Mouse (Mus musculus) lung, adult 2 months (tissue): ENCODE measurements at regions not wholly inside any gene's neighbourhood (a gene's known extent, or its start where the extent isn't known, plus 50 kb on each side); places are given as distances from the start of the nearest gene placed in this dataset.

Experiments
- DNase-seq: peaks from one replicate; pipeline ENCODE4 v3.0.0; 2022
- H3K4me1 ChIP-seq: fragments of 200-500 bp; 2 replicates; pipeline ENCODE4 v1.6.1; 2011; ENCODE audit warnings: low read length; ENCODE audit not compliant: control insufficient read depth, insufficient read depth
- H3K4me3 ChIP-seq: fragments of 200-500 bp; replicated peaks from 2 replicates; pipeline ENCODE3; 2011; ENCODE audit warnings: low read depth, mild to moderate bottlenecking, control low read depth, low read length; ENCODE audit errors: extremely low read depth
- CTCF ChIP-seq: fragments of 200-500 bp; IDR thresholded peaks from 2 replicates; pipeline ENCODE4 v1.5.1; 2011; ENCODE audit warnings: mild to moderate bottlenecking, low read length, control low read depth; ENCODE audit not compliant: insufficient read depth
- POLR2A ChIP-seq: fragments of 200-500 bp; IDR thresholded peaks from 2 replicates; pipeline ENCODE4 v1.6.1; 2011; ENCODE audit warnings: low read depth, mild to moderate bottlenecking, control low read depth, low read length, borderline replicate concordance; ENCODE audit errors: extremely low read depth
- WGBS: fragments of 180-500 bp; shearing (Covaris S2); methylation state at CpG from one replicate; pipeline ENCODE4 v1.1.7; 2018; 5-methylcytosine and 5-hydroxymethylcytosine counted together

DNA sequence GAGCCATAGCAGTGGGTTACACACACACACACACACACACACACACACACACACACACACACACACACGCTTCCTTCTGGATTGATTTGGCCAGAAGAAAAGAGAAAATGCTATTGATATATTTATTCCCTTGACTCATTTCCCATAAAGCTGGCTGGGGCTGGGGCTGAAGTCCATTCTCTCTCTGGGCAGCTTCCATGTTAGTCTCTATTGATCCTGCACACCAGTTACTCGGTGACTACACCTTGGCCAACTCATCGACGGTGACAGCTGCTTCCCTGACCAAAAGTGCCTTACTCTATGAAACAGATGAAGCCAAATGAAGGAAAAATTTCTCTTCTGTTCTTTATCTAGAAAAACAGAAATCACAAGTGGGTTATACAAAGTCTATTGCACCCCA lies 82.1 kb downstream of the Snx18 start:
- WGBS: 80% methylated on average over 4 of the region's 4 CpGs
- Histone ChIP-seq H3K4me3 (no peak overlapping the region), H3K4me1 (no peaks in the 10 kb centered on the region)
- no peak for DNase-seq
- no peak for TF ChIP-seq POLR2A
- no peak for TF ChIP-seq CTCF

DNA sequence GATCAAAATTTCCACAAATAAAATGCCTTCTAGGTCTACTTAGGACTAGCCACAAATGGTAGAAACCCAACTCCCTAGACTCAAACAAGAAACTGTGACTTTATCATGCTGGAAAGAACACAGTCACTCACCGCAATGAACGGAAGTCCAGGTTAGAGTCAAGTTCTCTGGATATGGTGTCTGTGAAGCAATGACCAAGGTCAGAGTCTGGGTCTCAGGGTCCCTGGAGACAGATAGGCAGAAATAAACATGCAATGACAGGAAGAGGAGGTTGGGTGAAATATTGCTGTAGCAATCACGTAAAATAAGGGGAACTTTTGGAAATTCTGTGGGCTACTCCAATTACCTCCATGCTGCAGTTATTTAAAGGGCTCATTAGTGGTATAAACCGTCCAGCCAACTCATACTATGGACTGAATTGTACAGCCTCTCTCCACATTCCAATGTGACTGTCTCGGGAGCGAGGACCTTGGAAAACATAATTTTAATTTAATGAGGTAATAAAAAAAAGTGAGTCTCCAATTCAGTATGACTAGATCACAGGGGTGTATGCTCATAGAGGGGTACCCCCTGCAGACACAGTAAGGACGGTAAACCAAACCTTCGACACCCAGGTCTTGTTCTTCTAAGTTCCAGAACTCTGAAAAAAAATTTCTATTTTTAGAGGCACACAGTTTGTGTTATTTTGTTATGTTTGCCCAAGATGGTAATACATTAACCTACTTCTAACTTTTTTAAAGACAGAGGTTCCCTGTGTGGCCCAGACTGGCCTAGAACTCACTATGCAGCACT lies 83.5 kb downstream of the Snx18 start:
- no peaks in the 10 kb centered on the region for H3K4me1 ChIP-seq
- H3K4me3 ChIP-seq: no peak overlapping the region
- no peak for DNase-seq
- WGBS: 85% methylated on average over 8 of the region's 8 CpGs
- TF ChIP-seq CTCF (no peak), POLR2A (no peak)

DNA sequence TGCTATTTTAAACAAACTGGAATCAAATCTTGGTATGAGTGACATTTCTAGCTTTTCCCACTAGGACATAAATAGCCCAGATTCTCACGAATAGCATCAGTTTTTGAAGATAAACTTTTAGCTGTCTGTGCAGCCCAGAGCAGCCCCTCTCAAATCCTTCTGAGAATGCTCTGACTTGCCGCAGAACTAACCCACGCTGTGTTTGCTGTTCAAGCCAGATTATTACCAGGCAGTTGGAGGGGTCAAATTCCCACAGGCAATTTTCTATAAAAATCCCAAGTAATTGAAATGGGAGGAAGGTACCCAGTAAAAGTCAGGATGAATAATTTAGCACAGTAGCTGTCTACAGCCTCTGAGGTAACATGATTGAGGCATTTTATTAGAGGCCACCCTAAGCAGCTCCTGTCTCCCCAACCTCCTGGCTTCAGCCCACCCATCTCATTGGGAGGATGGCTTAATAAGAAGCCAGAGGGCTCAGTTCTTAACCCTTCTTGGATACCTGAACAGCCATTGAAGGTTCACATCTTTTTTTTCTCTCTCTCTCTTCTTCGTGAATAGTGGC lies 84.4 kb downstream of the Snx18 start:
- TF ChIP-seq CTCF: no peak
- no peak for TF ChIP-seq POLR2A
- WGBS: 72% methylated on average over 4 of the region's 4 CpGs
- Histone ChIP-seq H3K4me1 (no peaks in the 10 kb centered on the region), H3K4me3 (no peak overlapping the region)
- no peak for DNase-seq

DNA sequence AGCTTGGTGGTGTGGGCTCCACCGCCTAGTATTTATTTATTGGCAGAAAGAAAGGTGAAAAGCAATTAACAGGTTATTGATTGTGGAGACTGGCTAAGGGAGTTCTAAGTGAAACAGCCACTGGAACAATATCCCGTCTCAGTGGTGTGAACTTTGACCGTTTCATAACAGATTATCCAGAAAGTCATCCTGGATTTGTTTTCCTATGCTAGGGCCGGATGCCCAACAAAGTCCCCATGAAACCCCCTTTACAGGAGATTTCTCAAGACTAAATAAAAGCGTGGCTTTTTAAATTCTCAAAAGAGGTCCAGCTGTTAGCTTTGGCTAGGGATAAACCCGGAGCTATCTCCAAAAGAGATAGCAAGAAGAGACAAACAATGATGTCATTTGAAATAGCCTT lies 91.4 kb downstream of the Snx18 start:
- Histone ChIP-seq H3K4me3 (no peak overlapping the region), H3K4me1 (no peaks in the 10 kb centered on the region)
- TF ChIP-seq POLR2A (no peak), CTCF (no peak)
- DNase-seq: no peak
- 76% methylated on average over 6 of the region's 6 CpGs for WGBS

DNA sequence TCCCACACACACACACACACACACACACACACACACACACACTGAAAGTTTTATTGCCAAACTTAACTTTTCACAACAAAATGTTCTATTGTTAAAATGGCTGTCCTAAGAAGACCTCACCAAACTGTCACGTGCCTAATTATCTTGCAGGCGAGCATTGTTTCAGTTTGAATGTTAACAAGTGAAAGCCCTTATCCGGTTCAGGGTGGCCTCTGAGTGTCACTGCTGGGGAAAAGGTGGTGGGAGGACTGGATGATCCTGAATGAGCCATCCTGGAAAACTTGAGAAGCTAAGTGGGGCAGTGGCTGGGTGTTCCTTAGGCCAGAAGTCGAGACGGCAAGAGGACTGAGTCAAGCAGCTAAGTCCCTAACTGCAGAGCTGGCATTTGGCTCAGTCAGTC lies 94.9 kb downstream of the Snx18 start:
- TF ChIP-seq POLR2A: no peak
- TF ChIP-seq CTCF: no peak
- H3K4me3 ChIP-seq: no peak overlapping the region
- no peaks in the 10 kb centered on the region for H3K4me1 ChIP-seq
- no peak for DNase-seq
- 57% methylated on average over 5 of the region's 5 CpGs for WGBS

DNA sequence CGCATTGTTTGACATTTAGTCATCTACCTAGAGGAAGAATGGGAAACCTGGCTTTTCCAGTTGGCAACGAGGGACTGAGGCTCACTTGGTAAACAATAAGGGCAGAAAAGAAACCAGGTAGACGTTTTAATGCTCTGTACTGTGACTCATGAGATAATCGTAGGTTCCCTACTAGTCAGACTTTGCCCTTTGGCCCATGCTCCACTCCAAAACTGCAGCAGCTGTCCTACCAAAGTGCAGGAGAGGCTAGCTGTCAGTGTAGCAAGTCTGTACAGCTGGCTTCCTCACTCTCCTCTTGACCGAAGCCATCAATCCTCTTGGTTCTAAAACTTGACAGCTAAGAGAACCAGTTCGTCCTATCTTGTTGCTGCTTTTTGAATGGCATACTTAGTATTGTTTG lies 100.2 kb downstream of the Snx18 start:
- H3K4me3 ChIP-seq: no peak overlapping the region
- H3K4me1 ChIP-seq: no peaks in the 10 kb centered on the region; the same call in 1 of the 2 replicates
- DNase-seq: no peak
- TF ChIP-seq POLR2A: no peak
- no peak for TF ChIP-seq CTCF
- 70% methylated on average over 6 of the region's 6 CpGs for WGBS

DNA sequence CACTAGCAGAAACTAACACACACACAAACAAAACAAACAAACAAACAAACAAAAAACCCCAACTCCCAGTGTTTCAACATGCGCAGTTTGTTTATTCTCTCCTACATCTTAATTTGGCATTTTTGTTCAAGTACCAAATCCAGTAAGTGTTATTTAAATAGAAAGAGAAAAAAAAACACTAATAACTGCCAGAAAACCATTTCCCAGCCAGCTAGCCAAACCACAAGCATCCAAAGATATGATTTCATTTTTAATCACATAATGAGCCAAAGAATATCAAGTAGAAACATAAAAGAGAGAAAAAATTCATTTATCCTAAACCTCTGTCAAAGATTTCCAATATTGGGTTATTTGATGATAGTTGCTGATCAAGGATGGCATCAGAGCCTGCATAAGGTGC lies 102.3 kb downstream of the Snx18 start:
- H3K4me3 ChIP-seq: no peak overlapping the region
- H3K4me1 ChIP-seq: no peaks in the 10 kb centered on the region; the same call in 1 of the 2 replicates
- TF ChIP-seq POLR2A (no peak), CTCF (no peak)
- 50% methylated on average over 1 of the region's 1 CpGs for WGBS
- DNase-seq: no peak

DNA sequence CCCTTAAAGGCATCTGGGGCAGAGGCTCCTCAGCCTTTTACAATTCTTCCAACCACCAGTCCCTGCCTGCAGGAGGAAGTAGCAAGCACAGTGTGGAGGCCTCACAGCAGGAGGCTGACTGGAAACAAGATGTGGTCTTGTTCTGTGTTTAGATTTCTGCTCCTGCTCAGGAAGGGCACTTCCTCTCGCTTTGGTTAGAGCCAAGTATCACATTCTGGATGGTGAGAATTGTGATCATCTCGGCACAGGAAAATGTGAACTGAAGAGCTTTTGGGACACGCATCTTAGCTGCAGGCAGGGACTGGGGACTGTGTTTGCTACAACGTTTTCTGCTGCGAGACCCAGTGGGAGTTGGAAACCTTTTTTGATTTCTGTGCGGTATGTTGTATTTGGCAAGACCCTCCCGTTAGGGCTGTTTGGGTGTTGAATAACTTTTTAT lies 103.2 kb downstream of the Snx18 start:
- WGBS: 20% methylated on average over 7 of the region's 7 CpGs
- DNase-seq: no peak
- Histone ChIP-seq H3K4me1 (no peaks in the 10 kb centered on the region; the same call in 1 of the 2 replicates), H3K4me3 (no peak overlapping the region)
- TF ChIP-seq POLR2A (no peak), CTCF (no peak)

DNA sequence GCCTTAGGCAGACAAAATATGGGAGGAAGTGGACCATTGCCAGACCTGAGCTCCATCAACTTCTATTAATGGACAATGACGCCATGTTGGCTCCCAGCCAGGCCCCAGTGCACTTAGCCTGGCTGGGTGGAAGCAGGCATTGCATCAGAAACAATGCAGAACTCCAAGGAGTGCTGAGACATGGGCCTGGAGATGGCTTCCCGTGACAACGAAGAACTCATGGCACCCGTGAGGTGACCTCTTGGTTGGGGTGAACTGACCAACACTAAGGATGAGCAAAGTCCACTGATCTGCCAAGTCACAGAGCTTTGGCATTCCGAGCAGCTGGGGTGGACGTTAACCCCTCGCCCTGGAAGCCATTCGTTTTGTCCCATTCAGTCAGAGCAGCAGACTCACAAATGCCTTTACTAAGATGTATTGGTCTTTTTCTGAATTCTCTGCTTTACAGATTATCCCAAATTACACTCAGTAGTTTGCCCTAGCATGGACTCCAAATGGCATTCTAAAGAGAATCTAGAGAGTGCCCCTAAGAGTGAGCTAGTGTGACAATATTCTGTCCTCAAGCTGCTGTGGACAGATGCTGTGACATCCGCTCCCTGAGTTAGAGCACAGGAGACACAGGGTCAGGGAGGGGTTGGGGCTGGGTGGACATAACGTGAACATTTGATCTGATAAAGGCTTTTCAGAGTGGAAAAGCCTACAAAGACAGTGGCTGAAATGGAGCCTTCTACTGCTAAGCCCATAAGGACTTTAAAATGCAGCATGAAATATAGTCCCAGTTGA lies 108.8 kb downstream of the Snx18 start:
- peaks cover 4% of the 10 kb centered on the region for H3K4me1 ChIP-seq
- H3K4me3 ChIP-seq: no peak overlapping the region
- DNase-seq: peak; percentile 75
- TF ChIP-seq POLR2A: no peak
- TF ChIP-seq CTCF: no peak
- 40% methylated on average over 10 of the region's 10 CpGs for WGBS

DNA sequence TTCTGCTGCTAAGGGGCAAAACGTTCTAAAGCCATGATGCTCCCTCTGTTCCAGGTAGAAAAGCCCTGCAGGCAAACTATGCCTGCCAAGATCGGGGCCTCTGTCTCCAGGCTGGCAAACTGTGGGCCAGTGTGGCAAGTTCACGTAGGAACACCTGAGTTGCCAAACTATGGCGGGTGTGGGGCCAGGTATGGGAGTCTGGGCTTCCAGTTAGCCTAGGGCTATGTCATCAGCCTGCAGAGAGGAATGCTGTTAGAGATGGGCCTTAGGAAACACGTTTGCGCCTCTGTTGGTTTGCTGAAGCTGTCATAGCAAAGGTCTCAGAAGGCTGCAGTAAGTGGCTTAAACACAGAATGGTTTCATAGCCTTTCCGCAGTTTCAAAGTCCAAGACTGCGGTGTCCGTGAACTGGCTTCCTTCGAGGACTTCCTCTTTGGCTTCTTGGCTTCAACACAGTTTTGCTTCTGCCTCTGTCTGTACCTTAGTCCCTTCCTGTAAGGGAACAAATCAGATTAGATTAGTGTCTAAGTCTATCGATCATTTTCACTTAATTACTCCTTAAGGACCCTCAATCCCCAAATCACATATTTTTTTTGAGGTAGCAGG lies 110.1 kb downstream of the Snx18 start:
- TF ChIP-seq POLR2A: no peak
- no peak for TF ChIP-seq CTCF

More for the DNA sequence above, 110.1 kb downstream of the Snx18 start:
- 64% methylated on average over 11 of the region's 11 CpGs for WGBS
- peaks cover 4% of the 10 kb centered on the region for H3K4me1 ChIP-seq
- DNase-seq: no peak
- H3K4me3 ChIP-seq: no peak overlapping the region
